Mouse (Mus musculus) neural tube, embryonic 12.5 days (tissue): ENCODE results near the gene Sox6. TPM values are rescaled to one million over a fixed set of nuclear protein-coding genes. Genes with fewer than 3 reads are reported as not detected.
A peak's percentile ranks its signal among the peaks of the same experiment; 100 is the strongest.

ENCODE experiments used
- ATAC-seq: fragments of 200-750 bp; cut with Nextera tagmentation; 2 replicates; pipeline ENCODE4 v1.8.0; 2017; ENCODE audit warnings: low read depth, mild to moderate bottlenecking, moderate TSS enrichment, moderate library complexity; ENCODE audit not compliant: low FRiP score
- H3K27ac ChIP-seq: fragments of 300-500 bp; sonication (generic); 2 replicates; pipeline ENCODE4 v1.5.1; 2016
- H3K27me3 ChIP-seq: fragments of 300-500 bp; sonication (generic); replicated peaks from 2 replicates; pipeline ENCODE4 v1.6.1; 2016; ENCODE audit warnings: mild to moderate bottlenecking
- H3K36me3 ChIP-seq: fragments of 300-500 bp; sonication (generic); 2 replicates; pipeline ENCODE4 v1.6.1; 2016; ENCODE audit warnings: mild to moderate bottlenecking
- H3K4me1 ChIP-seq: fragments of 300-500 bp; sonication (generic); 2 replicates; pipeline ENCODE4 v1.6.1; 2016
- H3K4me2 ChIP-seq: fragments of 300-500 bp; sonication (generic); replicated peaks from 2 replicates; pipeline ENCODE4 v1.6.1; 2016; ENCODE audit warnings: mild to moderate bottlenecking
- H3K4me3 ChIP-seq: fragments of 300-500 bp; sonication (generic); 2 replicates; pipeline ENCODE4 v1.5.1; 2016
- H3K9ac ChIP-seq: fragments of 300-500 bp; sonication (generic); 2 replicates; pipeline ENCODE4 v1.6.1; 2016; ENCODE audit warnings: mild to moderate bottlenecking
- H3K9me3 ChIP-seq: fragments of 300-500 bp; sonication (generic); 2 replicates; pipeline ENCODE4 v1.6.1; 2016; ENCODE audit warnings: mild to moderate bottlenecking
- WGBS: fragments of 180-500 bp; shearing (Covaris S2); methylation state at CpG from one replicate; pipeline ENCODE4 v1.1.7; 2016; 5-methylcytosine and 5-hydroxymethylcytosine counted together
- polyA plus RNA-seq: library from polyadenylated mRNA; unstranded; fragments of >200 nt; fragmentation: Nextera tagmentation; extraction: Ambion mirVana; gene quantifications from 2 replicates; pipeline ENCODE4 v1.2.1, GENCODE M21; 2016

The Sox6 gene
- polyA plus RNA-seq, 1 experiment from 2014 or later = 74.2 TPM

DNA sequence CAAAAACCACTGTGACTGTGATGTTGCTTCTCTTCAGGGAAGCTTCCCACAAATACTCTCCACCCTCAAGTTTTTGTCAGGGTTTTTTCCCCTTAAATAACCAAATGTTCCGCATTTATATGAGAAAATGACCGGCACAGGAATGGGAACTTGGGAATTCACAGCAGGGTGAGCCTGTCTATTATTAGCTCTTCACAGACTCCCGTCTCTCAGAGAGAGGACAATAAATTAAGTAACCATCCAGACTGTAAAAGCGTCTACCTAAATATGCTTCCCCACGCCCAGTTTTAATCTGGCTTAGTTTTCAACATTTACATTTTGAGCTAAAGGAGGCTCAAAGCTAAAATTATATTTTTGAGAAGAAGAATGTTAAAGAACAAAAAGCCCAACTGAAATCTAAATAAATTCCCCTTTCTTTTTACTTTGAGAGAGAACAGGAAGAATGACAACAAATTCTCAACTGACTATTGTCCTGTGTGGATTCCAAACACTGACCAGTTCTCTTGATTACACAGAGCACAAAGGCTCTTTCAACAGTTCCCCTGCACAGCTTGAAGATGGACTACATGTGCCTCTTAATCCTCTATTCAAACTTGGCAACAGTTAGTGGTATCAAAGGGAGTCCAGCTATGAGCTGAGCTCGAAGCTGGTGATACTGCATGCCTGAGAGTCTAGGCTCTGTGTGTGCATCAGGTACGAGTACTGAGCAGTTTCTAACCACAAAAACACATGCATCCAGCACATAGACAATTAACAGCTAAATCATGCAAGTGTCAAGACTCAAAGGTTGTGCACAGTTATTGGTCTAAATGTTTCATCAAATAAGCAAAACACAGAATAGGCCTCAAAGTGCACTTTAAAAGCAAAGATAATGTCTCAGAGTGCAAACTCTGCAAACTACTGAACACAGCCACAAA, 316.7 kb downstream of the Sox6 start:
- Histone ChIP-seq H3K4me1 (peaks cover 22% of the 10 kb centered on the region), H3K9ac (no peak overlapping the region), H3K27ac (0 out of 2 replicates have a peak overlapping the region, but pooled peaks have one; percentile 4), H3K9me3 (no peaks in the 10 kb centered on the region), H3K27me3 (no peaks in the 10 kb centered on the region), H3K4me3 (no peak overlapping the region), H3K36me3 (no peaks in the 10 kb centered on the region), H3K4me2 (peak overlapping the region; percentile 27; the same call in 1 of the 2 replicates)
- WGBS = 4% methylated on average over 7 of the region's 7 CpGs
- peak; percentile 87 for ATAC-seq

DNA sequence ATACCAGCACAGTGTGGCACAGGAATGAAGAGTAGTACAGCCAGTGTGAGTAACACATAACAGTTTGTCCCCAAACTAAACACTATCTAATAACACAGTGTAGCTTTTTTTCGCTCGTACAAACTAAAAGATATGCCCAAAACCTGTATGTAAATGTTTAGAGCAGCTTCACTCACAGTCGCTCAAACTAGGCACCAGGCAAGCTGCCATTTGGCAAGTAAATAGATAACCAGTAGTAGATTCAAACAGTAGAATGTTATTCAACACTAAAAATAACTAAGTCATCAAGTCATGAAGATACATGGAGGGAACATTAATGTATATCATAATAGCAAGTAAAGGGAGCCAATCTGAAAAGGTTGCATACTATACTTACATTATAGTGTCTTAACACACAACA, 318.8 kb downstream of the Sox6 start:
- no peak overlapping the region for H3K4me2 ChIP-seq
- no peak for ATAC-seq
- 96% methylated on average over 3 of the region's 3 CpGs for WGBS
- H3K27me3 ChIP-seq = no peaks in the 10 kb centered on the region
- no peak overlapping the region for H3K9ac ChIP-seq
- H3K4me3 ChIP-seq = no peak overlapping the region
- peaks cover 22% of the 10 kb centered on the region for H3K4me1 ChIP-seq
- no peak overlapping the region for H3K27ac ChIP-seq
- H3K9me3 ChIP-seq = no peaks in the 10 kb centered on the region
- no peaks in the 10 kb centered on the region for H3K36me3 ChIP-seq

DNA sequence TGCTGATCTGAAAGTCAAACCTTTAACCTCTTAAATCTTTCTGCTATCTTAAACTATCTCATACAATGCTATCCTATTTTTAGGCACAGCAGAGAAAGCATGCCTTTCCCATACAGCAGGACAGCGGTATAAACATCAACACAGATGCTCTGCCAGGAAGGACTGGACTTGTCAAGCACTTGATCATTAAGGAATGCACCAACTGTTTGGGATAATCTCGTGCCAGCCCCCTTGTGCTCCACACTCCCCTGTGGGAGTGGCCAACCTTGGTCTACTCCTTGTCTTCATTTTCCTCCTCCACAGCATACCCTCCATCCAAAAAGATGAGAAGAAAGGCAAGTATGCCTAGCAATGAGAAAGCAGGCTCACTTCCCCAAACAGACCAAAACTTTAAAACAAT, 332.5 kb downstream of the Sox6 start:
- H3K4me1 ChIP-seq = no peaks in the 10 kb centered on the region
- no peak overlapping the region for H3K4me2 ChIP-seq
- H3K36me3 ChIP-seq = no peaks in the 10 kb centered on the region
- no peak overlapping the region for H3K4me3 ChIP-seq
- H3K9me3 ChIP-seq = no peaks in the 10 kb centered on the region
- no peak overlapping the region for H3K9ac ChIP-seq
- H3K27ac ChIP-seq = no peak overlapping the region
- WGBS = 48% methylated on average over 2 of the region's 2 CpGs
- ATAC-seq = no peak
- H3K27me3 ChIP-seq = no peaks in the 10 kb centered on the region

DNA sequence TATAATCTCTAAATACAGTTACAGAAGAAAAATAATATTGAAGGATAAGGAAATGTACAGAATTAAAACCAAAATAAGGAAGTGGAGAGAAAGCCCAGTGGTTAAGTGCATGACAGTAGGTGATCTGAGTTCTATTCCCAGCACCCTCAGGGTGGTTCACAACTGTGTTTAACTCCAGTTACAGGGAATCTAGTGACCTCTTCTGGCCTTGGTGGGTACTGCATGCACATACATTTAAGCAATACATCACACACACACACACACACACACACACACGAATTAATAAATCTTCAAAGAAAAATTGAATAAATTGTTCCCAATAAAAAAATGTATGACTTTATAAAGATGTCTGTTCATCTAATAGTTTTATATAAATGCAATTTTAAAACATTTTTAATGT, 340.5 kb downstream of the Sox6 start:
- no peaks in the 10 kb centered on the region for H3K9me3 ChIP-seq
- H3K9ac ChIP-seq = no peak overlapping the region
- H3K27me3 ChIP-seq = no peaks in the 10 kb centered on the region
- H3K27ac ChIP-seq = no peak overlapping the region
- H3K36me3 ChIP-seq = no peaks in the 10 kb centered on the region; the same call in 1 of the 2 replicates
- H3K4me3 ChIP-seq = no peak overlapping the region
- H3K4me1 ChIP-seq = no peaks in the 10 kb centered on the region
- WGBS = 90% methylated on average over 1 of the region's 1 CpGs
- H3K4me2 ChIP-seq = no peak overlapping the region
- no peak for ATAC-seq

DNA sequence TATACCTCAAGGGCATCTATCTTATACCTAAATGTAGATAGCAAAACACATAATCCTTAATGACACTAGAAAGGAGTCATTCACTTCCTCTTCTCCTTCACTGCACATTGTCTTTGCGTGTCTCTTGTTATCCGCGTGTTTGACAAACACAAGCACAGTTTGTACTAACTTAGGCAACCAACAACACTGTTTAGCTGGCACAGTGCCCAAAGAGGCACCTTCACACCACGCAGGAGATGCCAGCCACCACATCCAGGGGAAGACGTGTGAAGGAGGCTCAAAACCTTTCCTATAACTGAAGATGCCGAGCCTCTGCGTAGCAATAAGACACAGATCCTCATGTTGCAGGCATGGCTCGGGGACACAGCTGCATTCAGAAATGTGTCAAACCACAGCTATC, 345.4 kb downstream of the Sox6 start:
- H3K27me3 ChIP-seq = no peaks in the 10 kb centered on the region
- no peak overlapping the region for H3K27ac ChIP-seq
- no peaks in the 10 kb centered on the region for H3K4me1 ChIP-seq
- H3K4me3 ChIP-seq = no peak overlapping the region
- no peak overlapping the region for H3K9ac ChIP-seq
- no peak for ATAC-seq
- WGBS = 81% methylated on average over 8 of the region's 8 CpGs
- no peak overlapping the region for H3K4me2 ChIP-seq
- no peaks in the 10 kb centered on the region; the same call in 1 of the 2 replicates for H3K36me3 ChIP-seq
- no peaks in the 10 kb centered on the region for H3K9me3 ChIP-seq

DNA sequence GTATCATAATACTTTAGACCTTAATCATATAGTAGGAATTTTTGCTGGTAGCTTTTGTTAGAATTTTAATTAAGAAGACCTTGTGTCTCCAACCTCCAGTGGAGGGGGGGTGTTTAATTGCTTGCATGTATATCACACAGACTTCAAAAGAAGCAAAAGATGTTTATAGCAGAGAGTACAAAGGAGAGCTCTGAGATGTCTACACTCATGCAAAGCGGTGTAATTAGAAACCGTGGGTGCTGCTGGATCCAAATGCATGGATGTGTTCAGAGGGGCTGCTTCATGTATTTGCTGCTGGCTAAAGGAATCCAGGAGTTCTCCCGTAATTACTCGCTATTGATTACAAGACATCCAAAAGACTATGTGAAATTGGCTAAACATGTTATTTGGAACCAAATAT, 347.5 kb downstream of the Sox6 start:
- H3K9ac ChIP-seq = no peak overlapping the region
- WGBS = 42% methylated on average over 4 of the region's 4 CpGs

DNA sequence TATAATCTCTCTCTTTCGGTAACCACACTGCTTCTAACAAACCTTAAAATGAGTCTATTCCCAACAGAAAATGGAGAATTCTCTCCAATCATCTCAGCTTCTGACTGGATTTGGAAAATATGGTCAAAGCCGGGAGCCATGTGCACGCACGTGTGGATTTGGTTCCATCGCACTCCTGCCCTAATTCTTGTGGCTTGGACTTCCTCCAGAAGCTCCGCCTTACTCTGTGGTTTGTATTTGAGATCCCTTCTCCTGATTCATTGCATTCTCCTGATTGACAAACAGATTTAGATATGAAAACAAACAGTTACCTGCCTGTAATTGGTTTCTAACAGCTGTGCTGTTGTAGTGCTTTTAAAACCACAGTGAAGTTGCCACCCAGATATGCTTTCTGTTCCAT, 351.9 kb downstream of the Sox6 start:
- Histone ChIP-seq H3K9ac (no peak overlapping the region), H3K27ac (no peak overlapping the region), H3K27me3 (no peaks in the 10 kb centered on the region), H3K4me3 (no peak overlapping the region), H3K4me1 (no peaks in the 10 kb centered on the region), H3K36me3 (no peaks in the 10 kb centered on the region), H3K4me2 (no peak overlapping the region), H3K9me3 (no peaks in the 10 kb centered on the region)
- ATAC-seq = no peak
- 95% methylated on average over 6 of the region's 6 CpGs for WGBS

More for the DNA sequence above, 347.5 kb downstream of the Sox6 start:
- Histone ChIP-seq H3K4me2 (no peak overlapping the region), H3K27ac (no peak overlapping the region), H3K9me3 (no peaks in the 10 kb centered on the region), H3K4me3 (no peak overlapping the region), H3K27me3 (no peaks in the 10 kb centered on the region), H3K36me3 (no peaks in the 10 kb centered on the region), H3K4me1 (no peaks in the 10 kb centered on the region)
- no peak for ATAC-seq

DNA sequence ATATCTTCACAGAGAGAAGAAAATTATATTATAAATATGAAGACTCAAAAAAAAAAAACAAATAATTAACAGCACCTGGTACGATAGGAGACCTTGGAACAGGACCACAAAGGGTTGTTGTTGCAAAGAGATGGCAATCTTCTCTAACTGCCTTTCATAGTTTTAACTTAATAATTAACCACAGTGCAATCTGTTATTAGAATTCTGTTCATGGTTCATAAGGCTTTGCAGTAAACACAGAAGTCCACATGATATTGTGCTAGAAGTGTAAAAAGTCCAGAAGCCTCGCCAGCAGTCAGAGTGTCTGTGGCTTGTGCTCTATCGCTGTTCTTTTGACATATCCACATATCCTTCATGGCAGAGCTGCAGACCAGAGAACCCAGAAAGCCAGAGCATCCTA, 354.5 kb downstream of the Sox6 start:
- Histone ChIP-seq H3K27ac (no peak overlapping the region), H3K36me3 (no peaks in the 10 kb centered on the region), H3K4me2 (no peak overlapping the region), H3K9me3 (no peaks in the 10 kb centered on the region), H3K4me3 (no peak overlapping the region), H3K27me3 (no peaks in the 10 kb centered on the region), H3K4me1 (no peaks in the 10 kb centered on the region), H3K9ac (no peak overlapping the region)
- no peak for ATAC-seq
- WGBS = 93% methylated on average over 3 of the region's 3 CpGs

DNA sequence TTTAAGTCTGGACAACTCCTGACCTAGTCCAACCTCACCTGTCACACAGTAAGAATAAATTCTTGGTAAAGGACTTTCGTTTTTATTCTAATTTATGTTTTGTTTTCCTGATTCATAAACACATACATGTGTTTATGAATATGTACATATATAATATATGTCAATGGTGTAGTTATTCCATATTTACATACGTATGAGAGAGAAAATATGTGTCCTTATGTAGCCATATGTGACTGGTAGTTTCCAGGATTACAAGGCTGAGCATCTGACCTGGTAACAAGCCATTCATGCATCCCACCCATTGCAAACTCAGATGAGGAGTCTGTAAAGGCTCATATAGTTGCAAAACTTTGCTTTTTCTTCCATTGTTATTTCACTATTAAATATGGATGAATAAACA, 366.8 kb downstream of the Sox6 start:
- Histone ChIP-seq H3K4me3 (no peak overlapping the region), H3K36me3 (no peaks in the 10 kb centered on the region), H3K4me1 (peaks cover 31% of the 10 kb centered on the region), H3K27me3 (no peaks in the 10 kb centered on the region), H3K27ac (no peak overlapping the region), H3K9me3 (no peaks in the 10 kb centered on the region), H3K9ac (no peak overlapping the region), H3K4me2 (no peak overlapping the region)
- no peak for ATAC-seq
- WGBS = 96% methylated on average over 2 of the region's 2 CpGs

DNA sequence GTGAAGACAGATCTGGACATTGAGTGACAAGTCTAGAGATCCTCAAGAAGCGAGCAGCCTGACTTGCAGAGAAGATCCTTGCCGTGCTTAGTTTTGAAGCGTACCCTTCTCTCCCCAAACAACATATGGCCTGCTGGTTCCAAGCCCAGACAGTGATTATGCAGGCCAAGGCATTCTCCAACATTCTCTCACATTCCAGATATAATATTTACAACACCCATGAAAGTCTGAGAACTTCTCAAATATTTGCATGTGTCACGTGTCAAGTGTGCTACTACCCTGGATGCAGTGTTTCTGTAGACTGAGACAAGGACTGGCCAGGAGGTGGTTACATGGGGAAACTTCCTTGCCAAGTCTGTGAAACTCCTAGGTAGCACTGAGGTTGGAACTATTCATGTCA, 367.3 kb downstream of the Sox6 start:
- Histone ChIP-seq H3K4me3 (no peak overlapping the region), H3K27ac (no peak overlapping the region), H3K36me3 (no peaks in the 10 kb centered on the region), H3K4me2 (no peak overlapping the region), H3K9me3 (no peaks in the 10 kb centered on the region), H3K27me3 (no peaks in the 10 kb centered on the region), H3K4me1 (peaks cover 36% of the 10 kb centered on the region), H3K9ac (no peak overlapping the region)
- ATAC-seq = no peak
- 89% methylated on average over 4 of the region's 4 CpGs for WGBS

DNA sequence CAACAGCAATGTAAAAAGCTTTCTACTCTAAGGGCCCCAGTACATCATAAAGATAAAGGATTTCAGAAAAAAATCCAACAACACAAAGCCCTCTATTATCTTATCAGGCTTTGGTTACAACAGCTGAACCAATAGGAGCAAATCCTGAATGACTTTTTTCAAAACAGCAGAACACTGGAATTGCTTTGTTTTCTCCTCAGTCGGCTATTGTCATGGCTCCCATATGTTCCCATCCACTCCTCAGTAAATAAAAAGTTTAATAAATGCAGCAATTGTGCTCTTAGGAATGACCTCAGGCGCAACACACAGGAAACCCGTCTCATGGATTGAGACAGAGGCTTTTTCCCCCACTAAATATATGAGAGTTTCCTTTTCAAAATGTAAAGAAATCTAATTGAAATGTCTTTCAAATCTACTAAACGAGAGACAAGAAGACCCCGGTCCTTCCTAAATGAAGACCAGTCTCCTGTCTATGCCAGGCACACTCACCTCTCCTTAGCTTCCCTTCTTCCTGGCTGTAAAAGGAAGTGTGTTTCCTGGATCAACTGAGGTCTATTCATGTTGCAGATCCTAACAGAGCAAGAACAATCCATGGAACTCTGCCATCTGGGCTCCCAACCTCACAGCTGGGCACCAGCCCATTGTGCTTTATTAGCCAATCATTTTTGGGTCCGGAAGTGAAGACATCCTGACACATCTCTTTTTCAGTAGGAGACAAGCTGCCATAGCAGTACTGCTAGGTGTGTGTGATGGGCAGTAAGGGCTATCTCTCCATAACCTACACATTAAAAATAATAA, 369.2 kb downstream of the Sox6 start:
- Histone ChIP-seq H3K9ac (no peak overlapping the region), H3K4me1 (peaks cover 37% of the 10 kb centered on the region), H3K4me3 (no peak overlapping the region), H3K27me3 (no peaks in the 10 kb centered on the region), H3K9me3 (no peaks in the 10 kb centered on the region), H3K27ac (no peak overlapping the region), H3K36me3 (no peaks in the 10 kb centered on the region), H3K4me2 (0 out of 2 replicates have a peak overlapping the region, but pooled peaks have one; percentile 2)
- ATAC-seq = no peak
- WGBS = 32% methylated on average over 6 of the region's 6 CpGs

DNA sequence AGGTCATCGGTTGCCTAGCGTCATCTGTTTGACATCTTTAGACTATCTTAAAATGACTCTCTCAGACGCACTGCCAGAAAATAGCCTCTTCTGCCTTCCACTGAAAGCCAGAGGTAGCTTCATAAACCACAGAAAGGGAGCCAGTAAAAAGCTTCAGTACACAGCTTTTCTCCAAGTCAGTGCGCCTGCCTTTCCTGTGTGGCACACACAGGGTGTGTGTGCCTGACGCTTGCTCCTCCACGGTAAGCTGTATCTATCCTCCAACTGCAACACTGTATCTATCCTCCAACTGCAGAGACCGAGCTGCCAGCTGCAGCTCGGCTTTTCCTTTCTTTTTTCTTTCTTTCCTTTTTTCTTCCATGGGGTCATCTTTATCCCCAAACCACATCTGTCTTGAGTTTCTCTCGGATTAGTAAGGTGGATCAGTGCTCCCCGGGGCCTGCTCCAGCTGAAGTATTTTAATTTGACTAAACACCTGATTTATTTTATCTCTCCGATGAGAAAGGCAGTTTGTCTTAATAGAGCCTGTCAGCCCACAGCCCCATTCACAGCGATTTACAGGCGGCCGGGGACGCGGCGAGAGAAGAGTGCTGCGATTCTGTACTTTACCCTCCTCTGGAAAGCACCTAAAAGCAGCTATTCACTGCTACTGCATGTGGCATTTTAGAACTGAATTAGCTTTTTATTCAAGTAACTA, 371.8 kb downstream of the Sox6 start:
- H3K9me3 ChIP-seq = no peaks in the 10 kb centered on the region
- no peaks in the 10 kb centered on the region for H3K27me3 ChIP-seq
- H3K36me3 ChIP-seq = no peaks in the 10 kb centered on the region
- H3K4me1 ChIP-seq = peaks cover 38% of the 10 kb centered on the region
- 0 out of 2 replicates have a peak overlapping the region, but pooled peaks have one; percentile 7 for H3K27ac ChIP-seq
- H3K9ac ChIP-seq = no peak overlapping the region
- peak overlapping the region; percentile 54 for H3K4me2 ChIP-seq
- ATAC-seq = peak; percentile 80
- peak overlapping the region; percentile 16; the same call in 1 of the 2 replicates for H3K4me3 ChIP-seq
- WGBS = 10% methylated on average over 18 of the region's 18 CpGs
